Mouse (Mus musculus): ENCODE results near the gene Depdc1b.

The Depdc1b gene

GRCm38 (mm10) chr13:108315702-108316486, at the start of gene Depdc1b:
Depdc1b (plus strand) TSS chr13:108316332.
- DNase-seq: peak; percentile 98 to 99

GRCm38 (mm10) chr13:108267841-108268634, 48.1 kb upstream of the Depdc1b start:
- DNase-seq: no peak

GRCm38 (mm10) chr13:108271458-108272148, 44.5 kb upstream of the Depdc1b start:
- no peak for DNase-seq

GRCm38 (mm10) chr13:108272332-108272731, 43.8 kb upstream of the Depdc1b start:
- DNase-seq: peak in 1 of 2 experiments; percentile 33

- no peak for DNase-seq
These were observed 43.1 kb upstream of the Depdc1b start for GRCm38 (mm10) chr13:108273034-108273433.

GRCm38 (mm10) chr13:108273456-108273855, 42.7 kb upstream of the Depdc1b start:
- peak in 1 of 2 experiments; percentile 19 for DNase-seq

- no peak for DNase-seq
These were observed 39.6 kb upstream of the Depdc1b start for GRCm38 (mm10) chr13:108276561-108276960.

- DNase-seq: no peak
These were observed 38.8 kb upstream of the Depdc1b start for GRCm38 (mm10) chr13:108277320-108277719.

GRCm38 (mm10) chr13:108278592-108278991, 37.5 kb upstream of the Depdc1b start:
- no peak for DNase-seq

GRCm38 (mm10) chr13:108284312-108284711, 31.8 kb upstream of the Depdc1b start:
- DNase-seq: no peak

GRCm38 (mm10) chr13:108287953-108288352, 28.2 kb upstream of the Depdc1b start:
- DNase-seq: no peak

- no peak for DNase-seq
These were observed 26.7 kb upstream of the Depdc1b start for GRCm38 (mm10) chr13:108289436-108289835.

GRCm38 (mm10) chr13:108290314-108290713, 25.8 kb upstream of the Depdc1b start:
- DNase-seq: no peak

GRCm38 (mm10) chr13:108297350-108298093, 18.6 kb upstream of the Depdc1b start:
- peak; percentile 31 to 54 for DNase-seq

GRCm38 (mm10) chr13:108298241-108298640, 17.9 kb upstream of the Depdc1b start:
- DNase-seq: no peak

- DNase-seq: peak; percentile 23 to 50
These were observed 15.7 kb upstream of the Depdc1b start for GRCm38 (mm10) chr13:108300346-108300950.

- peak; percentile 7 to 68 for DNase-seq
These were observed 14.7 kb upstream of the Depdc1b start for GRCm38 (mm10) chr13:108301411-108301810.

- no peak for DNase-seq
These were observed 13.0 kb upstream of the Depdc1b start for GRCm38 (mm10) chr13:108302957-108303675.

- DNase-seq: no peak
These were observed 12.3 kb upstream of the Depdc1b start for GRCm38 (mm10) chr13:108303841-108304240.

GRCm38 (mm10) chr13:108304680-108305079, 11.5 kb upstream of the Depdc1b start:
- DNase-seq: no peak

GRCm38 (mm10) chr13:108316487-108316903, 363 bp downstream of the Depdc1b start:
- no peak for DNase-seq
